Mouse (Mus musculus): ENCODE results near the gene Eml4. TPM values are rescaled to one million over a fixed set of nuclear protein-coding genes. Genes with fewer than 3 reads are reported as not detected.

Eml4 gene
- total and polyA plus RNA-seq, 3 experiments: 25.6 to 42.4 TPM; not detected in 1

- H3K27ac ChIP-seq (ENCODE audit: control insufficient read depth, low read depth, low read length): peak overlapping the region; percentile 45
- peaks cover 7 to 38% of the 10 kb centered on the region in 2 experiments for H3K4me1 ChIP-seq (ENCODE audit: control insufficient read depth in 1 of 2, insufficient read depth in 2 of 2, low read length in 2 of 2)
- H3K36me3 ChIP-seq (ENCODE audit: control insufficient read depth in 1 of 2, insufficient read depth in 2 of 2, low read length in 2 of 2): peaks cover 0 to 20% of the 10 kb centered on the region in 2 experiments; a peak in 2 of 4 replicates
- no peaks in the 10 kb centered on the region for H3K27me3 ChIP-seq (ENCODE audit: control insufficient read depth in 1 of 2, insufficient read depth in 2 of 2, low read length in 2 of 2)
- no peak overlapping the region for H3K9ac ChIP-seq (ENCODE audit: control insufficient read depth, low read depth, low read length, poor library complexity, severe bottlenecking)
- H3K4me3 ChIP-seq (ENCODE audit: control insufficient read depth in 1 of 2, insufficient read depth in 1 of 2, low read depth in 2 of 2, low read length in 2 of 2): peak overlapping the region in 1 of 2 experiments; percentile 49; a peak in 2 of 4 replicates
- peak; percentile 55 for DNase-seq (ENCODE audit: low read depth, low spot score)
- H3K79me2 ChIP-seq (ENCODE audit: control insufficient read depth, insufficient read depth, low read length, poor library complexity): no peaks in the 10 kb centered on the region
- TF ChIP-seq POLR2AphosphoS5 (IDR thresholded peaks at IDR 0.05; ENCODE audit: borderline replicate concordance, low read depth, low read length): no peak
- no peak for TF ChIP-seq KAT2A (conservative IDR thresholded peaks at IDR 0.05; ENCODE audit: low read depth, low read length)
- peak; percentile 85 for TF ChIP-seq USF1 (IDR thresholded peaks at IDR 0.05; ENCODE audit: low read depth, low read length)
- peak; percentile 24; the same call in 1 of the 2 replicates for TF ChIP-seq E2F4 (IDR thresholded peaks at IDR 0.05; ENCODE audit: borderline replicate concordance, low read depth, low read length)
- TF ChIP-seq ZNF384 (IDR thresholded peaks at IDR 0.05; ENCODE audit: low read depth, low read length): peak; percentile 72
- peak; percentile 56 for TF ChIP-seq GATA1 (IDR thresholded peaks at IDR 0.05; ENCODE audit: low read depth, low read length)
- H3K9me3 ChIP-seq (replicated peaks; ENCODE audit: insufficient read depth, low read length): no peaks in the 10 kb centered on the region
Observed at GRCm38 (mm10) chr17:83313046-83313689, 37.6 kb upstream of the Eml4 start.

- TF ChIP-seq MAFK (IDR thresholded peaks at IDR 0.05; ENCODE audit: borderline replicate concordance, low read depth, low read length) (no peak), MAX (IDR thresholded peaks at IDR 0.05; ENCODE audit: low read length) (peak; percentile 42; the same call in 1 of the 2 replicates), MXI1 (IDR thresholded peaks at IDR 0.05; ENCODE audit: low read depth, low read length) (peak; percentile 48), SIN3A (IDR thresholded peaks at IDR 0.05; ENCODE audit: low read length) (peak; percentile 77), ZNF384 (IDR thresholded peaks at IDR 0.05; ENCODE audit: low read depth, low read length) (peak; percentile 92), GATA1 (IDR thresholded peaks at IDR 0.05; ENCODE audit: low read depth, low read length) (peak; percentile 85), RCOR1 (IDR thresholded peaks at IDR 0.05; ENCODE audit: low read depth, low read length) (peak; percentile 84), TCF12 (IDR thresholded peaks at IDR 0.05; ENCODE audit: low read depth, low read length) (peak; percentile 80), ELF1 (IDR thresholded peaks at IDR 0.05; ENCODE audit: low read depth, low read length) (0 out of 2 replicates have a peak, but pooled peaks have one; percentile 26), ZKSCAN1 (IDR thresholded peaks at IDR 0.05; ENCODE audit: low read depth, low read length) (no peak), HCFC1 (IDR thresholded peaks at IDR 0.05; ENCODE audit: low read depth, low read length) (0 out of 2 replicates have a peak, but pooled peaks have one; percentile 10), MYB (IDR thresholded peaks at IDR 0.05; ENCODE audit: low read depth, low read length) (peak; percentile 91), ETS1 (IDR thresholded peaks at IDR 0.05; ENCODE audit: low read depth, low read length) (peak; percentile 76), EP300 (IDR thresholded peaks at IDR 0.05; ENCODE audit: low read depth in 1 of 2, low read length in 2 of 2) (peak; percentile 91), TAL1 (IDR thresholded peaks at IDR 0.05; ENCODE audit: low read length) (peak; percentile 39), SMC3 (IDR thresholded peaks at IDR 0.05; ENCODE audit: low read depth, low read length) (no peak), POLR2A (IDR thresholded peaks at IDR 0.05; ENCODE audit: control insufficient read depth in 1 of 2, insufficient read depth in 1 of 2, low read depth in 1 of 2, low read length in 2 of 2, poor library complexity in 1 of 2) (no peak)
- H3K27me3 ChIP-seq (ENCODE audit: control insufficient read depth in 1 of 2, insufficient read depth in 2 of 2, low read length in 2 of 2): no peaks in the 10 kb centered on the region
- peaks cover 7 to 31% of the 10 kb centered on the region in 2 experiments for H3K4me1 ChIP-seq (ENCODE audit: control insufficient read depth in 1 of 2, insufficient read depth in 2 of 2, low read length in 2 of 2)
- H3K79me2 ChIP-seq (ENCODE audit: control insufficient read depth, insufficient read depth, low read length, poor library complexity): no peaks in the 10 kb centered on the region
- H3K9me3 ChIP-seq (replicated peaks; ENCODE audit: insufficient read depth, low read length): no peaks in the 10 kb centered on the region
- peak overlapping the region; percentile 31 to 35; a peak in 3 of 4 replicates for H3K4me3 ChIP-seq (ENCODE audit: control insufficient read depth in 1 of 2, insufficient read depth in 1 of 2, low read depth in 2 of 2, low read length in 2 of 2)
- peaks cover 0 to 20% of the 10 kb centered on the region in 2 experiments; a peak in 2 of 4 replicates for H3K36me3 ChIP-seq (ENCODE audit: control insufficient read depth in 1 of 2, insufficient read depth in 2 of 2, low read length in 2 of 2)
- peak overlapping the region; percentile 35 for H3K9ac ChIP-seq (ENCODE audit: control insufficient read depth, low read depth, low read length, poor library complexity, severe bottlenecking)
- peak overlapping the region; percentile 92 for H3K27ac ChIP-seq (ENCODE audit: control insufficient read depth, low read depth, low read length)
- peak; percentile 89 for DNase-seq (ENCODE audit: low read depth, low spot score)
Observed at GRCm38 (mm10) chr17:83315476-83315875, 35.3 kb upstream of the Eml4 start.
